Mouse (Mus musculus) forebrain, embryonic 13.5 days (tissue): ENCODE results near the gene Top3a. TPM values are rescaled to one million over a fixed set of nuclear protein-coding genes. Genes with fewer than 3 reads are reported as not detected.
A peak's percentile ranks its signal among the peaks of the same experiment; 100 is the strongest.

Experiments
- ATAC-seq: fragments of 200-750 bp; cut with Nextera tagmentation; 2 replicates; pipeline ENCODE4 v1.8.0; 2017
- H3K27ac ChIP-seq: fragments of 300-500 bp; sonication (generic); 2 replicates; pipeline ENCODE4 v1.5.1; 2015; ENCODE audit warnings: inconsistent platforms, mild to moderate bottlenecking, moderate library complexity
- H3K27me3 ChIP-seq: fragments of 300-500 bp; sonication (generic); 2 replicates; pipeline ENCODE4 v1.6.1; 2015; ENCODE audit warnings: mild to moderate bottlenecking, inconsistent platforms
- H3K36me3 ChIP-seq: fragments of 300-500 bp; sonication (generic); 2 replicates; pipeline ENCODE4 v1.6.1; 2015; ENCODE audit warnings: mild to moderate bottlenecking, inconsistent platforms; ENCODE audit not compliant: poor library complexity, severe bottlenecking
- H3K4me1 ChIP-seq: fragments of 300-500 bp; sonication (generic); 2 replicates; pipeline ENCODE4 v1.6.1; 2015; ENCODE audit warnings: inconsistent platforms
- H3K4me2 ChIP-seq: fragments of 300-500 bp; sonication (generic); 2 replicates; pipeline ENCODE4 v1.6.1; 2015; ENCODE audit warnings: inconsistent platforms, mild to moderate bottlenecking, moderate library complexity
- H3K4me3 ChIP-seq: fragments of 300-500 bp; sonication (generic); 2 replicates; pipeline ENCODE4 v1.5.1; 2015; ENCODE audit warnings: mild to moderate bottlenecking, inconsistent platforms
- H3K9ac ChIP-seq: fragments of 300-500 bp; sonication (generic); 2 replicates; pipeline ENCODE4 v1.6.1; 2015; ENCODE audit warnings: mild to moderate bottlenecking, inconsistent platforms
- H3K9me3 ChIP-seq: fragments of 300-500 bp; sonication (generic); replicated peaks from 2 replicates; pipeline ENCODE4 v1.6.1; 2016; ENCODE audit warnings: inconsistent platforms
- WGBS: fragments of 180-500 bp; shearing (Covaris S2); methylation state at CpG from one replicate; pipeline ENCODE4 v1.1.7; 2015; 5-methylcytosine and 5-hydroxymethylcytosine counted together
- polyA plus RNA-seq: library from polyadenylated mRNA; unstranded; fragments of >200 nt; fragmentation: Nextera tagmentation; extraction: Ambion mirVana; gene quantifications from 2 replicates; pipeline ENCODE4 v1.2.1, GENCODE M21; 2015

Gene Top3a
- polyA plus RNA-seq, 1 experiment from 2014 or later, result 14.2 TPM

GRCm38 (mm10) chr11:60728260-60728761 is 48.9 kb downstream of the Top3a start, which contains the start of gene Mief2:
TSS of gene Mief2 (plus strand) at chr11:60728398.
- peak within 1 kb of the TSS; percentile 88 for H3K27ac ChIP-seq
- WGBS, result under 1% methylated on average over 44 of the region's 44 CpGs
- H3K4me2 ChIP-seq, result peak within 1 kb of the TSS; percentile 80
- H3K27me3 ChIP-seq, result no peaks in the 10 kb centered on the region
- H3K9ac ChIP-seq, result peak within 1 kb of the TSS; percentile 86
- peaks cover 47% of the 10 kb centered on the region for H3K36me3 ChIP-seq
- peak; percentile 96 for ATAC-seq
- H3K9me3 ChIP-seq, result no peaks in the 10 kb centered on the region
- H3K4me1 ChIP-seq, result peaks cover 32% of the 10 kb centered on the region
- H3K4me3 ChIP-seq, result peak within 1 kb of the TSS; percentile 87

GRCm38 (mm10) chr11:60727392-60728140 is 49.6 kb downstream of the Top3a start:
- 7% methylated on average over 12 of the region's 12 CpGs for WGBS
- peaks cover 32% of the 10 kb centered on the region for H3K4me1 ChIP-seq
- H3K4me2 ChIP-seq, result peak overlapping the region; percentile 80

GRCm38 (mm10) chr11:60726601-60727391 is 50.4 kb downstream of the Top3a start, which contains the start of gene Flii:
TSS of gene Flii (minus strand) at chr11:60727263.
- H3K9ac ChIP-seq, result peak within 1 kb of the TSS; percentile 86
- under 1% methylated on average over 68 of the region's 71 CpGs for WGBS
- H3K4me1 ChIP-seq, result peaks cover 32% of the 10 kb centered on the region
- H3K36me3 ChIP-seq, result peaks cover 47% of the 10 kb centered on the region
- peak within 1 kb of the TSS; percentile 80 for H3K4me2 ChIP-seq
- H3K27me3 ChIP-seq, result no peaks in the 10 kb centered on the region
- no peaks in the 10 kb centered on the region for H3K9me3 ChIP-seq
- peak within 1 kb of the TSS; percentile 87 for H3K4me3 ChIP-seq
- peak; percentile 64 for ATAC-seq
- H3K27ac ChIP-seq, result peak within 1 kb of the TSS; percentile 88

More at GRCm38 (mm10) chr11:60727392-60728140, 49.6 kb downstream of the Top3a start:
- no peaks in the 10 kb centered on the region for H3K27me3 ChIP-seq
- H3K4me3 ChIP-seq, result peak overlapping the region; percentile 87
- peaks cover 47% of the 10 kb centered on the region for H3K36me3 ChIP-seq
- peak overlapping the region; percentile 86 for H3K9ac ChIP-seq
- H3K9me3 ChIP-seq, result no peaks in the 10 kb centered on the region
- peak; percentile 33 for ATAC-seq
- H3K27ac ChIP-seq, result peak overlapping the region; percentile 88

GRCm38 (mm10) chr11:60719263-60719662 is 57.9 kb downstream of the Top3a start:
- Histone ChIP-seq H3K4me3 (no peak overlapping the region), H3K27me3 (no peaks in the 10 kb centered on the region), H3K36me3 (peaks cover 100% of the 10 kb centered on the region), H3K4me2 (no peak overlapping the region), H3K9me3 (no peaks in the 10 kb centered on the region), H3K9ac (no peak overlapping the region), H3K27ac (no peak overlapping the region), H3K4me1 (no peaks in the 10 kb centered on the region)
- WGBS, result 89% methylated on average over 5 of the region's 5 CpGs
- ATAC-seq, result no peak

GRCm38 (mm10) chr11:60715833-60716232 is 61.3 kb downstream of the Top3a start:
- Histone ChIP-seq H3K36me3 (peaks cover 100% of the 10 kb centered on the region), H3K4me1 (no peaks in the 10 kb centered on the region), H3K27me3 (no peaks in the 10 kb centered on the region), H3K9me3 (no peaks in the 10 kb centered on the region), H3K27ac (no peak overlapping the region), H3K4me2 (no peak overlapping the region), H3K9ac (no peak overlapping the region), H3K4me3 (no peak overlapping the region)
- 92% methylated on average over 5 of the region's 5 CpGs for WGBS
- no peak for ATAC-seq

GRCm38 (mm10) chr11:60712639-60713255 is 64.4 kb downstream of the Top3a start:
- Histone ChIP-seq H3K27me3 (no peaks in the 10 kb centered on the region), H3K4me1 (no peaks in the 10 kb centered on the region), H3K4me3 (no peak overlapping the region), H3K4me2 (no peak overlapping the region), H3K9me3 (no peaks in the 10 kb centered on the region), H3K9ac (no peak overlapping the region), H3K36me3 (peaks cover 100% of the 10 kb centered on the region), H3K27ac (no peak overlapping the region)
- ATAC-seq, result no peak
- 96% methylated on average over 13 of the region's 13 CpGs for WGBS

- Histone ChIP-seq H3K9ac (no peak overlapping the region), H3K9me3 (no peaks in the 10 kb centered on the region), H3K27ac (no peak overlapping the region), H3K36me3 (peaks cover 100% of the 10 kb centered on the region), H3K4me1 (no peaks in the 10 kb centered on the region), H3K4me3 (no peak overlapping the region), H3K27me3 (no peaks in the 10 kb centered on the region), H3K4me2 (no peak overlapping the region)
- WGBS, result 95% methylated on average over 18 of the region's 18 CpGs
- ATAC-seq, result no peak
Measured at GRCm38 (mm10) chr11:60712040-60712439, 65.1 kb downstream of the Top3a start.

- H3K27me3 ChIP-seq, result no peaks in the 10 kb centered on the region
- no peak overlapping the region for H3K9ac ChIP-seq
- no peak for ATAC-seq
- WGBS, result 95% methylated on average over 17 of the region's 17 CpGs
- H3K4me1 ChIP-seq, result no peaks in the 10 kb centered on the region
- no peak overlapping the region for H3K4me3 ChIP-seq
- H3K36me3 ChIP-seq, result peaks cover 100% of the 10 kb centered on the region
- H3K27ac ChIP-seq, result no peak overlapping the region; the same call in 1 of the 2 replicates
- no peak overlapping the region for H3K4me2 ChIP-seq
- no peaks in the 10 kb centered on the region for H3K9me3 ChIP-seq
Measured at GRCm38 (mm10) chr11:60711218-60711617, 65.9 kb downstream of the Top3a start.

GRCm38 (mm10) chr11:60709481-60710465 is 67.4 kb downstream of the Top3a start:
- Histone ChIP-seq H3K4me3 (no peak overlapping the region), H3K4me2 (no peak overlapping the region), H3K36me3 (peaks cover 100% of the 10 kb centered on the region), H3K9me3 (no peaks in the 10 kb centered on the region), H3K27me3 (no peaks in the 10 kb centered on the region), H3K27ac (no peak overlapping the region), H3K9ac (no peak overlapping the region), H3K4me1 (no peaks in the 10 kb centered on the region)
- no peak for ATAC-seq
- 93% methylated on average over 45 of the region's 45 CpGs for WGBS

- H3K27ac ChIP-seq, result no peak overlapping the region
- H3K4me2 ChIP-seq, result no peak overlapping the region
- ATAC-seq, result no peak
- 89% methylated on average over 10 of the region's 10 CpGs for whole genome bisulfite sequencing
- H3K9ac ChIP-seq, result no peak overlapping the region
- H3K4me3 ChIP-seq, result no peak overlapping the region
- no peaks in the 10 kb centered on the region for H3K9me3 ChIP-seq
- peaks cover 100% of the 10 kb centered on the region for H3K36me3 ChIP-seq
- peaks cover 3% of the 10 kb centered on the region; the same call in 1 of the 2 replicates for H3K4me1 ChIP-seq
- H3K27me3 ChIP-seq, result no peaks in the 10 kb centered on the region
Measured at GRCm38 (mm10) chr11:60708631-60709030, 68.5 kb downstream of the Top3a start.

GRCm38 (mm10) chr11:60707672-60708071 is 69.5 kb downstream of the Top3a start:
- no peak overlapping the region for H3K27ac ChIP-seq
- no peak for ATAC-seq
- peaks cover 96% of the 10 kb centered on the region for H3K36me3 ChIP-seq
- peaks cover 12% of the 10 kb centered on the region for H3K4me1 ChIP-seq
- WGBS, result 82% methylated on average over 3 of the region's 3 CpGs
- no peaks in the 10 kb centered on the region for H3K27me3 ChIP-seq
- H3K9me3 ChIP-seq, result no peaks in the 10 kb centered on the region
- no peak overlapping the region for H3K4me3 ChIP-seq
- no peak overlapping the region for H3K4me2 ChIP-seq
- H3K9ac ChIP-seq, result no peak overlapping the region
